Mouse (Mus musculus) cerebellum, adult 11 months (tissue): ENCODE measurements around the gene Cdx2.

Source experiments
- DNase-seq: peaks from one replicate; pipeline ENCODE4 v3.0.0; 2022

The Cdx2 gene

GRCm38 (mm10) chr5:147291764-147292505, 15.1 kb downstream of the Cdx2 start:
- DNase-seq = no peak

GRCm38 (mm10) chr5:147284365-147284764, 22.7 kb downstream of the Cdx2 start:
- DNase-seq = no peak

GRCm38 (mm10) chr5:147277547-147277925, 29.5 kb downstream of the Cdx2 start:
- DNase-seq = no peak

- DNase-seq = no peak
Measured at GRCm38 (mm10) chr5:147276701-147277546, 30.1 kb downstream of the Cdx2 start.

GRCm38 (mm10) chr5:147275761-147276160, 31.3 kb downstream of the Cdx2 start:
- no peak for DNase-seq

GRCm38 (mm10) chr5:147274174-147275141, 32.6 kb downstream of the Cdx2 start:
- no peak for DNase-seq

GRCm38 (mm10) chr5:147272808-147273345, 34.2 kb downstream of the Cdx2 start:
- no peak for DNase-seq

- DNase-seq = no peak
Measured at GRCm38 (mm10) chr5:147272046-147272807, 34.8 kb downstream of the Cdx2 start.

- DNase-seq = no peak
Measured at GRCm38 (mm10) chr5:147270673-147271655, 36.1 kb downstream of the Cdx2 start.

GRCm38 (mm10) chr5:147269926-147270672, 37.0 kb downstream of the Cdx2 start, which contains the start of gene Pdx1:
Gene Pdx1, plus strand, starts transcription at chr5:147269959.
- no peak for DNase-seq

GRCm38 (mm10) chr5:147269371-147269770, 37.7 kb downstream of the Cdx2 start:
- no peak for DNase-seq

GRCm38 (mm10) chr5:147268728-147269127, 38.3 kb downstream of the Cdx2 start:
- no peak for DNase-seq

GRCm38 (mm10) chr5:147267434-147267833, 39.6 kb downstream of the Cdx2 start:
- DNase-seq = no peak

- DNase-seq = no peak
Measured at GRCm38 (mm10) chr5:147263945-147264344, 43.1 kb downstream of the Cdx2 start.

- no peak for DNase-seq
Measured at GRCm38 (mm10) chr5:147261899-147262541, 45.0 kb downstream of the Cdx2 start.

- no peak for DNase-seq
Measured at GRCm38 (mm10) chr5:147260778-147261177, 46.3 kb downstream of the Cdx2 start.

GRCm38 (mm10) chr5:147260189-147260588, 46.9 kb downstream of the Cdx2 start:
- DNase-seq = no peak
